Mouse (Mus musculus) intestine, embryonic 14.5 days (tissue): ENCODE results near the gene Gng4. TPM values are rescaled to one million over a fixed set of nuclear protein-coding genes. Genes with fewer than 3 reads are reported as not detected.

Experiments used
- ATAC-seq: fragments of 200-750 bp; cut with Nextera tagmentation; replicated peaks from 2 replicates; pipeline ENCODE4 v1.8.0; 2017; ENCODE audit warnings: low read depth, moderate number of reproducible peaks, moderate TSS enrichment, moderate library complexity; ENCODE audit not compliant: low FRiP score, low TSS enrichment
- DNase-seq: peaks from one replicate; pipeline ENCODE4 v3.0.0-alpha.2; 2018; ENCODE audit warnings: low spot score
- H3K27ac ChIP-seq: fragments of 300-500 bp; sonication (generic); 2 replicates; pipeline ENCODE4 v1.5.1; 2014; ENCODE audit warnings: low read depth, mild to moderate bottlenecking, control low read depth
- H3K27me3 ChIP-seq: fragments of 300-500 bp; sonication (generic); replicated peaks from 2 replicates; pipeline ENCODE4 v1.6.1; 2014; ENCODE audit warnings: low read length, control low read depth; ENCODE audit not compliant: control insufficient read depth, insufficient read depth
- H3K36me3 ChIP-seq: fragments of 300-500 bp; sonication (generic); 2 replicates; pipeline ENCODE4 v1.6.1; 2014; ENCODE audit warnings: low read length, control low read depth; ENCODE audit not compliant: control insufficient read depth, insufficient read depth
- H3K4me1 ChIP-seq: fragments of 300-500 bp; sonication (generic); replicated peaks from 2 replicates; pipeline ENCODE4 v1.6.1; 2014; ENCODE audit warnings: low read length, control low read depth, mixed read lengths; ENCODE audit not compliant: control insufficient read depth, insufficient read depth
- H3K4me2 ChIP-seq: fragments of 300-500 bp; sonication (generic); 2 replicates; pipeline ENCODE4 v1.6.1; 2014; ENCODE audit warnings: low read length
- H3K4me3 ChIP-seq: fragments of 300-500 bp; sonication (generic); 2 replicates; pipeline ENCODE4 v1.5.1; 2014; ENCODE audit warnings: low read depth, low read length, control low read depth, mixed read lengths
- H3K9ac ChIP-seq: fragments of 300-500 bp; sonication (generic); 2 replicates; pipeline ENCODE4 v1.6.1; 2014; ENCODE audit warnings: mild to moderate bottlenecking, low read length
- H3K9me3 ChIP-seq: fragments of 300-500 bp; sonication (generic); 2 replicates; pipeline ENCODE4 v1.6.1; 2016; ENCODE audit warnings: low read length, control low read depth; ENCODE audit not compliant: control insufficient read depth
- WGBS: fragments of 180-500 bp; shearing (Covaris S2); extraction: QIAGEN DNeasy Blood & Tissue Kit; methylation state at CpG from one replicate; pipeline ENCODE4 v1.1.7; 2014; 5-methylcytosine and 5-hydroxymethylcytosine counted together
- polyA plus RNA-seq: library from polyadenylated mRNA; unstranded; fragments of >200 nt; fragmentation: Nextera tagmentation; extraction: Ambion mirVana; gene quantifications from 2 replicates; pipeline ENCODE4 v1.2.1, GENCODE M21; 2014

Gng4 gene
- polyA plus RNA-seq, 1 experiment from 2014 or later: 2.5 TPM

DNA sequence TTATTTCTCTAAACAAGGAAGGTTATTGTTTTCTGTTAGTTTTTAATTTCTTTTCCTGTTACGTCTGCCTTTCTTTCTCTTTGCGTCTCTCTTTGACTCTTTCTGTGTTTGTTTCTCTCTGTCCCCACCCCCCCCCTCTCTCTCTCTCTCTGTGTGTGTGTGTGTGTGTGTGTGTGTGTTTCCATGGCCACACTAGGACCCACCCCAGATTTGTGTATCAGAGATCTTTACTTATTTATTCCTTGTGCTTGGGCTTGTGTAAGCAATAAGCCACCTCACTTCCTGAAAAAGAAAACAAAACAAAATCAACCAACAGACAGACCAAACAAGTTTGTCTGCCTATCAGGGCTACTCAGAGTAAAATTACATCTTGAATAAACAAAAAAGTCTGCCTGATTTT lies 82.5 kb downstream of the Gng4 start:
- no peak overlapping the region for H3K4me3 ChIP-seq
- no peak overlapping the region for H3K27ac ChIP-seq
- 77% methylated on average over 2 of the region's 2 CpGs for WGBS
- H3K4me2 ChIP-seq: no peak overlapping the region
- DNase-seq: no peak
- H3K36me3 ChIP-seq: no peaks in the 10 kb centered on the region
- no peaks in the 10 kb centered on the region for H3K27me3 ChIP-seq
- no peaks in the 10 kb centered on the region for H3K4me1 ChIP-seq
- ATAC-seq: no peak
- no peak overlapping the region for H3K9ac ChIP-seq
- no peaks in the 10 kb centered on the region for H3K9me3 ChIP-seq

DNA sequence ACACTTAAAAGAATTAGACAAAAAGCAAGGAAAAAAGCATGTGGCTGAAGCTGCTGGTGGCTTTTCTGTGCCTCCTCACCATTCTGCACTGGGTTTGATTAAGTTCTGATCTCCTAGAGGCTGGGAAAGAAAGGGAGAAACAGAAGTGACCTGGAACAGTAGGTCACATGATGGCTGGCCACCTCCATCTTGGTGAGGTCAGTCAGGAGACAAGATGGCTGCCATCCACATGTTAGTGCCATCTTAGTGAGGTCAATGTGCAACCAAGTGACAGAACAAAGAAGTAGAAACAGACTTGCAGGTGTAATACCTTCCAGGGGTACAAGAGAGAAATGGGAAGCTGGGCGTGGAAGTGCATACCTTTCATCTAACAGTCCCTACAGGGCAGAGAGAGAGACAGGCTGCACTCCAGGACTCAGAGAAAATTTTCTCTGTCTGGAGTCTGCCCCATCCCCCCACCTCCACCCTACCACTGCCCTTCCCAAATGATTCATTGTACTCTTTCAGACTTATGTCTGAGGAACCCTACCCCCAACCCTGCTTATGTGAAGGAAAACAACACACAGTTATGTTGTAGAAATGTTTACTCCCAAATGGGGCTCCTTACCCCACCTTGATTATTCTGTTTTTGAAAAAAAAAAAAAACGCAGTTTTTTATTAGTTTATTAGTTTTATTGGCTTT lies 83.4 kb downstream of the Gng4 start:
- Histone ChIP-seq H3K4me1 (no peaks in the 10 kb centered on the region), H3K27me3 (no peaks in the 10 kb centered on the region), H3K4me3 (no peak overlapping the region), H3K27ac (no peak overlapping the region), H3K9me3 (no peaks in the 10 kb centered on the region), H3K4me2 (no peak overlapping the region), H3K36me3 (no peaks in the 10 kb centered on the region), H3K9ac (no peak overlapping the region)
- no peak for ATAC-seq
- 75% methylated on average over 2 of the region's 2 CpGs for WGBS
- DNase-seq: no peak

DNA sequence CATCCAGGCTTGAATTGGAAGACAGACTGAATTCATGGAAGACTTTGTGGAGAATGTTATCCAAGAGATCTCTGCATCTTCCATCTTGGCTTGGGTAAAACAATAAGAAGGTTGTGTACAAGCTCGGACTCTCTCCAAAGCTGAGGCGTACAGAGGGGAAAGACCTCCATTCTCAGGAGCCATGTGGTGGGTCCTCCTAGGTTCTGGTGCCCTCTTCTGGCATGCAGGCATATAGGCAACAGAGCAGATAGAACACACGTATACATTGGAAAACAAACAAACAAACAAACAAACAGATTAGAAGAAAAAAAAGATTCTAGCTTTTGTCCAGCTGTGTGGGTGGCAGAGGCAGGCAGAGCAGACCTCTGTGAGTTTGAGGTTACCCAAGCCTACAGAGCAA lies 84.1 kb downstream of the Gng4 start:
- H3K27ac ChIP-seq: no peak overlapping the region
- H3K9ac ChIP-seq: no peak overlapping the region
- H3K4me3 ChIP-seq: no peak overlapping the region
- no peaks in the 10 kb centered on the region for H3K27me3 ChIP-seq
- no peaks in the 10 kb centered on the region for H3K4me1 ChIP-seq
- H3K36me3 ChIP-seq: no peaks in the 10 kb centered on the region
- ATAC-seq (no peak), DNase-seq (no peak)
- H3K9me3 ChIP-seq: no peaks in the 10 kb centered on the region
- no peak overlapping the region for H3K4me2 ChIP-seq
- 27% methylated on average over 3 of the region's 3 CpGs for WGBS

Other genes with a start within 250 kb of the Gng4 start
- 6.5 and 7.2 TPM in 2 replicates for gene Lyst, start 193.7 kb upstream of the Gng4 start, polyA plus RNA-seq
- gene B3galnt2, start 170.4 kb downstream of the Gng4 start, polyA plus RNA-seq: 38.0 and 41.2 TPM in 2 replicates